Mouse (Mus musculus) limb, embryonic 15.5 days (tissue): ENCODE measurements around the gene Ndufa7. TPM values are rescaled to one million over a fixed set of nuclear protein-coding genes. Genes with fewer than 3 reads are reported as not detected.
"Not testable (repeated sequence)": the region's sequence is repeated elsewhere in the genome, so short reads cannot be mapped to it uniquely, and the experiment has no call there.

Source experiments
- ATAC-seq: fragments of 200-750 bp; cut with Nextera tagmentation; 2 replicates; pipeline ENCODE4 v1.8.0; 2017; ENCODE audit warnings: low read depth, moderate TSS enrichment; ENCODE audit not compliant: insufficient number of reproducible peaks, low FRiP score, low TSS enrichment
- H3K27ac ChIP-seq: fragments of 300-500 bp; sonication (generic); 2 replicates; pipeline ENCODE4 v1.5.1; 2015; ENCODE audit warnings: moderate library complexity, mild to moderate bottlenecking, inconsistent platforms
- H3K27me3 ChIP-seq: fragments of 300-500 bp; sonication (generic); 2 replicates; pipeline ENCODE4 v1.6.1; 2015; ENCODE audit warnings: inconsistent platforms
- H3K36me3 ChIP-seq: fragments of 300-500 bp; sonication (generic); 2 replicates; pipeline ENCODE4 v1.6.1; 2015; ENCODE audit warnings: inconsistent platforms
- H3K4me1 ChIP-seq: fragments of 300-500 bp; sonication (generic); 2 replicates; pipeline ENCODE4 v1.6.1; 2015; ENCODE audit warnings: inconsistent platforms
- H3K4me2 ChIP-seq: fragments of 300-500 bp; sonication (generic); 2 replicates; pipeline ENCODE4 v1.6.1; 2015; ENCODE audit warnings: mild to moderate bottlenecking, inconsistent platforms
- H3K4me3 ChIP-seq: fragments of 300-500 bp; sonication (generic); 2 replicates; pipeline ENCODE4 v1.5.1; 2015; ENCODE audit warnings: mild to moderate bottlenecking, inconsistent platforms
- H3K9ac ChIP-seq: fragments of 300-500 bp; sonication (generic); 2 replicates; pipeline ENCODE4 v1.6.1; 2015; ENCODE audit warnings: inconsistent platforms
- H3K9me3 ChIP-seq: fragments of 300-500 bp; sonication (generic); 2 replicates; pipeline ENCODE4 v1.6.1; 2016; ENCODE audit warnings: inconsistent platforms
- WGBS: fragments of 180-500 bp; shearing (Covaris S2); methylation state at CpG from one replicate; pipeline ENCODE4 v1.1.7; 2015; 5-methylcytosine and 5-hydroxymethylcytosine counted together
- polyA plus RNA-seq: library from polyadenylated mRNA; unstranded; fragments of >200 nt; fragmentation: Nextera tagmentation; extraction: Ambion mirVana; gene quantifications from 2 replicates; pipeline ENCODE4 v1.2.1, GENCODE M21; 2015

The Ndufa7 gene
- polyA plus RNA-seq, 1 experiment from 2014 or later: 428 TPM

DNA sequence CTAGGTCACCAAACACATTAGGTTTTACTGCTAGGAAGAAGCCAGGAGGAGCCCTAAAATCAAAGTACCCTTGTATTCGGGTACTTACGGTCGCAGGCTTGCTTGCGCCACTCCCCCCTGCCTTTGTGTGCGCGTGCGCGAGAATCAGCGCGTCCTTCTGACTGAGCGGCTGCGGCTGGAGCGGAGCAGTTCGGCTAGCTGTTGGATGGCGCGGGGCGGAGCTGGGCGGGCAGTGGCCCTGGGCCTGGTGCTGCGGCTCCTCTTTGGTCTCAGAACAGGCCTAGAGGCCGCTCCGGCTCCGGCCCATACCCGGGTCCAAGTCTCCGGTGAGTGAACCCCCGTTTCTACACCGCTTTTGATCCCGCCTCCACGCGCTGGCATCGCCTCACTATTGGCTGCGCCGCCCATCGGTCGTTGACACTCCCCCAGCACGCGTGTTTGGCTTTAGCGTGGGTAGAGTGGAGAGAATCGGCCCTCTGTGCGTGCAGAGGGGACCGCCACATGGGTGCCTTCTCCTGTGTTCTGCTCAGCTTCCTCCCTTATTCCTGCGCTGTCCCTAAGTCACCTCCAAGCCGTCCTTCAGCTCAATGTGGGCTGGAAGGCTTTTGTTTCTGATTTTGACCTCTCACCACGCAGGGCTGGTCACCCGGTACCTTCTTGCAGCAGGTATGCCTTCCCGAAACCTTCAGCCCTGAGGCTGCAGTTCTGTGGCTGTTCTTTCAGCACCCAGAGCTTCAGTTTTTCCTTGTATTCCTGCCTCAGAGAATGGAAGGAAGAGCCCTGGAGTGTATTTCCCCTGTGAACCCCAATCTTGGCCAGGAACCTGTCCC is 18.8 kb downstream of the Ndufa7 start, which contains the start of gene Cd320:
TSS of gene Cd320 (plus strand) at position 126 of the 830 bp plus-strand sequence.
- Histone ChIP-seq H3K4me1 (peaks cover 12% of the 10 kb centered on the region), H3K4me2 (peak within 1 kb of the TSS; percentile 73), H3K9me3 (no peaks in the 10 kb centered on the region), H3K27ac (peak within 1 kb of the TSS; percentile 80), H3K9ac (peak within 1 kb of the TSS; percentile 41), H3K4me3 (peak within 1 kb of the TSS; percentile 99), H3K27me3 (no peaks in the 10 kb centered on the region), H3K36me3 (peaks cover 29% of the 10 kb centered on the region)
- WGBS: under 1% methylated on average over 45 of the region's 45 CpGs
- ATAC-seq: peak; percentile 90

DNA sequence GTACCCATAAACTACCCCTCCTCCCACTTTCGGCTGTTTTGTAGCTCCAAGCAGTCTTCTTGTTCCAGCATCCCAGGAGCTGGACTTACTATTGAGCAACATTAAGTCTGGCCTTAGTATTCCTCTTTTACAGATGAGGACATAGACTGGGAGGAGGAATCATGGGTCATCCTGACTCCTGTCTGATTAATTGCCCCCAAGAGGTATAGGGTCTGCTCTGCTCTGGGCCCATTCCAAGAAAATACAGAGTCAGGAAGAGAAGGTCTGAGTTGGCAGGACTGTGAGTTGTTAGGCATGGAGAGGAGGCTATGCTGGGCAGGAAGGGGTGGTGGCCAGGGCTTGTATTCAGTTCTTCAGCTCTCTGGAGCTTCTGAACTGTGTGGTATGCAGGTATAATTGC is 19.8 kb downstream of the Ndufa7 start:
- Histone ChIP-seq H3K27me3 (no peaks in the 10 kb centered on the region), H3K4me2 (no peak overlapping the region; the same call in 1 of the 2 replicates), H3K9me3 (no peaks in the 10 kb centered on the region), H3K9ac (peak overlapping the region; percentile 2; the same call in 1 of the 2 replicates), H3K27ac (no peak overlapping the region), H3K4me3 (no peak overlapping the region), H3K36me3 (peaks cover 25% of the 10 kb centered on the region), H3K4me1 (peaks cover 12% of the 10 kb centered on the region)
- ATAC-seq: no peak
- WGBS: 63% methylated on average over 1 of the region's 1 CpGs

DNA sequence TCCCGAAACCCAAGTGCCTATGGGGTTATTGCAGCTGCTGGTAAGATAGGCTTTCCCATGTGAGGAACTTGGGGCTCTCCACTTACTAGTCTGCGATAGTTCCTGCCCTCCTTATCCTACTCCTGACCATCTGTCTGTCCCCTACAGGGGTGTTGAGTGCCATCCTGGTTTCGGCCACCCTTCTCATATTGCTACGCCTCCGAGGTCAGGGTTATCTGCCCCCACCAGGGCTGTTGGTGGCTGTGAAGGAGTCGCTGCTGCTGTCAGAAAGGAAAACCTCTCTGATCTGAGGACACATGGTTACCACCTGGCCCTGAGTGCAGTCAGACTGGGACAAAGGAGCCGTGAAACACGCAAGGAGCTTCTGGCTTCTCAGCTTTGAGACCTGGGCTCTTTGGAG is 23.8 kb downstream of the Ndufa7 start:
- H3K27ac ChIP-seq: no peak overlapping the region
- WGBS: 62% methylated on average over 8 of the region's 8 CpGs
- H3K4me2 ChIP-seq: no peak overlapping the region
- no peak overlapping the region for H3K4me3 ChIP-seq
- no peak overlapping the region for H3K9ac ChIP-seq
- no peaks in the 10 kb centered on the region for H3K9me3 ChIP-seq
- H3K4me1 ChIP-seq: peaks cover 12% of the 10 kb centered on the region
- H3K27me3 ChIP-seq: no peaks in the 10 kb centered on the region
- no peak for ATAC-seq
- peaks cover 22% of the 10 kb centered on the region for H3K36me3 ChIP-seq

DNA sequence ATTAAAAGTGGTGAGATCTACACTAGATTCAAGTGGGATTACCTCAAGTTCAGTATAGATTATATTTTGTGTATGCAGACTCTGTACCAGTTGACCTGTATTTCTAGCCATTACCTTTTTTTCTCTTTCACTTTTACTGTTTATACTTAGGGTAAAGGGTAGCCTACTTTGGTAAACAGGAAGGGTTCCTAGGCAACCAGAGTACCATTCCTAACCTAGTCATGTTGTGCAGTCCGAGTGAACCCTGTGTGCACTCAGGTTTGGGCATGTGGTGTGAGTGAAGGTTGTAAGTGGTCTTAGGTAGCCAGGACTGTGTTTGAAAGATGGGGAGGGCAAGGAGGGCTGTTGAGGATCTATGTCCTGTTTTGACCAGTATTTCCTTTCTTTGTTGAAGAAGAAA is 27.0 kb downstream of the Ndufa7 start:
- Histone ChIP-seq H3K4me1 (no peaks in the 10 kb centered on the region), H3K9me3 (no peaks in the 10 kb centered on the region), H3K27me3 (no peaks in the 10 kb centered on the region), H3K9ac (no peak overlapping the region), H3K27ac (no peak overlapping the region), H3K4me3 (no peak overlapping the region), H3K4me2 (no peak overlapping the region), H3K36me3 (peaks cover 22% of the 10 kb centered on the region)
- 58% methylated on average over 1 of the region's 1 CpGs for WGBS
- no peak for ATAC-seq

DNA sequence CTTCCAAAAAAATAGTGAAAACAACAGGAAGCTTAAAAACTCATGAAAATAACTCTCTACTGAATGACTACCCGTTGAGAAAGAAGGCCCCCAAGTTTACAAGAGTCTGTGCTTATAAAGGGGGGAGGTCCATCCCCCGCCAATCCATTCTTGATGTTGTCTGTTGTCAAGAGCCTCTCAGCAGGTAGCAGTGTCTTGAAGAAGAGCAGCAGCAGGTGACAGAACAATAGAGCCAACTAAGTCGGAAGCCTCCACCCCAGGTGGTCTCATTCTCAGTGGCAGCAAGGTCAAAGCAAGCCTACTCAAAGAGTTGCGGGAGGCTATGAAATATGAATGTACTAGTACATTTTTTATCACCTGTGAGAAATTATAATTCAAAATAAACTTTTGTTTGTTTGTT is 33.4 kb downstream of the Ndufa7 start:
- no peak overlapping the region for H3K4me2 ChIP-seq
- H3K27ac ChIP-seq: no peak overlapping the region
- no peak for ATAC-seq
- H3K9ac ChIP-seq: no peak overlapping the region
- H3K4me3 ChIP-seq: no peak overlapping the region
- WGBS: 81% methylated on average over 4 of the region's 4 CpGs
- H3K27me3 ChIP-seq: no peaks in the 10 kb centered on the region
- no peaks in the 10 kb centered on the region for H3K36me3 ChIP-seq
- H3K9me3 ChIP-seq: no peaks in the 10 kb centered on the region
- H3K4me1 ChIP-seq: no peaks in the 10 kb centered on the region

DNA sequence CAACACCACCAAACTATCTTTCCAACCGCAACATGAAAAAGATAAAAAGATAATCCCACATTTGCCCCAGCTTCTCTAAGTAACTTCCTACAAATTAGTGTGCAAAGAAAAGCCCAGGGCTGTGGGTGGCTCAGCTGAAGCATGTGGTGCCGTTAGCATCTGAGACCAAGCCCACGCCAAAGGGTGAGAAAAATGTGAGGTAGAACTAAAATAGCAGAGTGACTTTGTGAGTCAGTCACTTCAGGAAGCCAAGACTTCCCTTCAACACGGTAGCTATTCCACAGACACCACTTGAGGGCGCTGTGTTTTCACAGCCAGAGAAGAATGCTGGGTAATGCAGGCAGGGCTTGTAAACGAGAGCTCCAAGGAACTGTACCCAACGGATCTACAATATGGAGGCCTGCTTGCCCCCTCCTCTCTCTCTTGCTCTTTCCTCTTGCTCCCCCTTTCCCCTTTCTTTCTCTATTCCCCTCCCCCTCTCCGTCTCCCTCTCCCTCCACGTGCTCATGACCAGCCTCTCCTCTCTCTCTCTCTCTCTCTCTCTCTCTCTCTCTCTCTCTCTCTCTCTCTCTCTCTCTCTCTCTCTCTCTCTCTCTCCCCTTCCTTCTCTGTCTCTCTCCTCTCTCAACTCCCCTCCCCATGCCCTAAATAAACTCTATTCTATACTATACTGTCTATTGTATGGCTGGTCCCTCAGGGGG is 41.1 kb downstream of the Ndufa7 start:
- Histone ChIP-seq H3K27ac (no peak overlapping the region), H3K27me3 (no peaks in the 10 kb centered on the region), H3K9me3 (no peaks in the 10 kb centered on the region), H3K4me1 (no peaks in the 10 kb centered on the region), H3K36me3 (no peaks in the 10 kb centered on the region), H3K4me2 (no peak overlapping the region), H3K4me3 (no peak overlapping the region), H3K9ac (no peak overlapping the region)
- no peak for ATAC-seq
- 34% methylated on average over 7 of the region's 9 CpGs for WGBS

DNA sequence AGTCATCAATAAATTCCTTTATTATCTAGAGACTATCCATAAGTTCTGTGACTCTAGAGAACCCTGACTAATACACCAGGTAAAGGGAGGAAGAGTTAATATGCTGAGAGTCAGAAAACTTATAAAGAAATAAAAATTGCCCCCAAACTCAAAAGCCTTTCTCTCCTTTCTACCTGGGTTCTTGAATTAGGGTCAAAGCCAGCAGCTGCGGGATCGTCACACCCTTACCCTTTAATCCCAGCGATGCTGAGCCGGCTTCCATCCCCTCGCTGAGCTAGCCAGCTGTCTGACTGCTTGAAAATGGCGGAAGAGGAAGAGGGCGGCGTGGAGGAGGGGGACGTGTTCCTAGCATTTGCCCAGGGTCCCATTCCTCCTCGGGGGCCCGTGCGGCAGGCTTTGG is 49.2 kb downstream of the Ndufa7 start, which contains the start of gene Gm7029:
TSS of gene Gm7029 (plus strand) at position 301 of the 400 bp plus-strand sequence.
- 83% methylated on average over 7 of the region's 12 CpGs for WGBS
- H3K4me3 ChIP-seq, H3K4me2 ChIP-seq, H3K9me3 ChIP-seq, H3K9ac ChIP-seq, H3K4me1 ChIP-seq, ATAC-seq, H3K27ac ChIP-seq, H3K27me3 ChIP-seq: not testable (repeated sequence)
- H3K36me3 ChIP-seq: peaks cover 20% of the 10 kb centered on the region

DNA sequence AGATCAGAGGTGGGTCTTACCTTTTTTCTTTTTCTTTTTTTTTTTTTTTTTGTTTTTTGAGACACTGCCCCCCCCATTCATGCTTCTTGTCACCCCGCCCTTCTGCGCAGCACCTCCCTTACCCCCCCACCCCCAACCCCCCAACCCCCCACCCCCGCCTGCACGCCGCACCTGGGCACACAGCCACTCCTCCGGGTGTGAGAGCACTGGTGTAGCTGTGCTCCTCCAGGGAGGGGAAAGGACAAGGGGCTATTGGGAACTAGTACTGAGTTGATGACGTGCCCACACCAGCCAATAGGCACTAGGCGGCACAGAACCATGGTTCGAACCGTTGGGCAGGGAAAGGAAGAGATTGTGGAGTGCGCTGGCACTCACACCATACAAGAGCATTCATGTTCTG is 50.0 kb downstream of the Ndufa7 start:
- Histone ChIP-seq H3K27ac (no peak overlapping the region), H3K36me3 (peaks cover 24% of the 10 kb centered on the region), H3K27me3 (no peaks in the 10 kb centered on the region), H3K9me3 (no peaks in the 10 kb centered on the region), H3K9ac (no peak overlapping the region), H3K4me1 (no peaks in the 10 kb centered on the region), H3K4me3 (no peak overlapping the region), H3K4me2 (no peak overlapping the region)
- ATAC-seq: no peak
- WGBS: 87% methylated on average over 10 of the region's 11 CpGs

DNA sequence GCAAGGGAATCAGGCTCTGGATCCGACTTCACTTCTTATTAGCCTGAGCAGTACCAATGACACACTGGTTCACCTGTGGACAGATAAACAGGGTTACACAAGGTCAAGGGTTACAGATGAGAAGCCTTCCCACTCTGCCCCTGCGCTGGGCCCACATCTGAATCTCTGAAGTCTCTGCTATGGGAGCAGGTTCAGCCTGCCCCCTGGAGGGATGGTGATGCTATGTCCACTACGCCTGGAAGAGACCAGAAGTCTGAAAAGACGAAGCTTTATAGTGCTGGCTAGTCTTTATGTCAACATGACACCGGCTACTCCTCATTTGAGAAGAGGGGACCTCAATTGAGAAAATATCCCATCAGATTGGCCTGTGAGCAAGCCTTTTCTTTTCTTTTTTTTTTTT is 51.4 kb downstream of the Ndufa7 start:
- H3K4me2 ChIP-seq, H3K4me3 ChIP-seq, H3K4me1 ChIP-seq, H3K27me3 ChIP-seq, H3K27ac ChIP-seq, H3K9ac ChIP-seq, ATAC-seq, H3K9me3 ChIP-seq: not testable (repeated sequence)
- WGBS: 81% methylated on average over 5 of the region's 5 CpGs
- H3K36me3 ChIP-seq: peaks cover 27% of the 10 kb centered on the region

DNA sequence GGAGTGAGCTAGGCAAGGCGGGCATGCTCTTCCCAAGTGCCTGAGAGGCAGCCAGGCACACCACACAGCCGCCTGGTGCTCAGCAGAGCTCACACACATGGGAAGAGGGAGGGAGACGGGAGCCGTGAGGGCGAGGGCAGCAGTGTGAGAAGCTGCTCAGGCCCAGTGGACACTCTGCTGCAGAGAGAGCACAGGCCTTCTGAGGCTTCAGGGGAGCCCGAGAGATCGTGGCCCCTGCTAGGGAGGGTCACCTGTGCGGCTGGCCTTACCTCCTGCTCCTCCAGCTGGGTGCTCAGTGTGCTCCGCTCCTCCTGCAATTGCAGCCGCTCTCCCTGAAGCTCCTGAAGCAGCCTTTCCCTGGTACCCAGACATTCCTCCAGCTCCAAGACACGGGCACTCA is 59.9 kb downstream of the Ndufa7 start:
- H3K27ac ChIP-seq, ATAC-seq, H3K9me3 ChIP-seq, H3K4me3 ChIP-seq, H3K4me2 ChIP-seq, H3K9ac ChIP-seq, H3K27me3 ChIP-seq, H3K4me1 ChIP-seq: not testable (repeated sequence)
- WGBS: 89% methylated on average over 9 of the region's 11 CpGs
- H3K36me3 ChIP-seq: peaks cover 34% of the 10 kb centered on the region

DNA sequence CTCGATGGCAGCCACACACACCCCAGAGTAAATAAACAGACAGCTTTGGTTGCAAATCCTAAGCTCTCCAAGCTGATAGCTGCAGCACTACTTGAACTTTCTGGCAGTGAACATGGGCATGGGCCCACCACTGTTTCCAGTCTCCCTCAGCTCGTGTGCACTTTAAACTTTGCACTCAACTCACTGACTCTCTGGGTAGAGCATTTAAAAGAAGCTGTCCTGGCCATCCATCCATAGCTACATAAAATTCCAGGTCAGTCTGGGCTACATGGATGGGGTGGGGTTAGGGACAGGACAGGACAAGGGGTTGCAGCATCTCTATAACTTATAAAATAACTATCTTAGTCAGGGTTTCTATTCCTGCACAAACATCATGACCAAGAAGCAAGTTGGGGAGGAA is 63.4 kb downstream of the Ndufa7 start:
- ATAC-seq, H3K4me2 ChIP-seq, H3K27me3 ChIP-seq, H3K9ac ChIP-seq, H3K27ac ChIP-seq, H3K4me3 ChIP-seq, H3K9me3 ChIP-seq, H3K4me1 ChIP-seq: not testable (repeated sequence)
- 53% methylated on average over 2 of the region's 2 CpGs for WGBS
- peaks cover 17% of the 10 kb centered on the region for H3K36me3 ChIP-seq
